Mouse (Mus musculus) liver, embryonic 13.5 days (tissue): ENCODE measurements around the gene Lmo4. TPM values are rescaled to one million over a fixed set of nuclear protein-coding genes. Genes with fewer than 3 reads are reported as not detected.
A peak's percentile ranks its signal among the peaks of the same experiment; 100 is the strongest.

Experiments used
- ATAC-seq: fragments of 200-750 bp; cut with Nextera tagmentation; 2 replicates; pipeline ENCODE4 v1.8.0; 2017; ENCODE audit warnings: low read depth, mild to moderate bottlenecking, moderate number of reproducible peaks, moderate library complexity
- DNase-seq: peaks from one replicate; pipeline ENCODE4 v3.0.0; 2022
- H3K27ac ChIP-seq: fragments of 300-500 bp; sonication (generic); 2 replicates; pipeline ENCODE4 v1.5.1; 2015; ENCODE audit warnings: moderate library complexity, mild to moderate bottlenecking, inconsistent platforms
- H3K27me3 ChIP-seq: fragments of 300-500 bp; sonication (generic); 2 replicates; pipeline ENCODE4 v1.6.1; 2015; ENCODE audit warnings: mild to moderate bottlenecking, inconsistent platforms
- H3K36me3 ChIP-seq: fragments of 300-500 bp; sonication (generic); 2 replicates; pipeline ENCODE4 v1.6.1; 2015; ENCODE audit warnings: mild to moderate bottlenecking, inconsistent platforms
- H3K4me1 ChIP-seq: fragments of 300-500 bp; sonication (generic); replicated peaks from 2 replicates; pipeline ENCODE4 v1.6.1; 2015; ENCODE audit warnings: inconsistent platforms
- H3K4me2 ChIP-seq: fragments of 300-500 bp; sonication (generic); 2 replicates; pipeline ENCODE4 v1.6.1; 2015; ENCODE audit warnings: inconsistent platforms, mild to moderate bottlenecking, moderate library complexity
- H3K4me3 ChIP-seq: fragments of 300-500 bp; sonication (generic); replicated peaks from 2 replicates; pipeline ENCODE4 v1.5.1; 2015; ENCODE audit warnings: mild to moderate bottlenecking, inconsistent platforms
- H3K9ac ChIP-seq: fragments of 300-500 bp; sonication (generic); 2 replicates; pipeline ENCODE4 v1.6.1; 2015; ENCODE audit warnings: mild to moderate bottlenecking, inconsistent platforms
- H3K9me3 ChIP-seq: fragments of 300-500 bp; sonication (generic); replicated peaks from 2 replicates; pipeline ENCODE4 v1.6.1; 2016; ENCODE audit warnings: inconsistent platforms
- WGBS: fragments of 180-500 bp; shearing (Covaris S2); methylation state at CpG from one replicate; pipeline ENCODE4 v1.1.7; 2015; ENCODE audit not compliant: insufficient replicate concordance; 5-methylcytosine and 5-hydroxymethylcytosine counted together
- polyA plus RNA-seq: library from polyadenylated mRNA; unstranded; fragments of >200 nt; fragmentation: Nextera tagmentation; extraction: Ambion mirVana; gene quantifications from 2 replicates; pipeline ENCODE4 v1.2.1, GENCODE M21; 2015

The Lmo4 gene
- polyA plus RNA-seq, 1 experiment from 2014 or later: 16.7 TPM

DNA sequence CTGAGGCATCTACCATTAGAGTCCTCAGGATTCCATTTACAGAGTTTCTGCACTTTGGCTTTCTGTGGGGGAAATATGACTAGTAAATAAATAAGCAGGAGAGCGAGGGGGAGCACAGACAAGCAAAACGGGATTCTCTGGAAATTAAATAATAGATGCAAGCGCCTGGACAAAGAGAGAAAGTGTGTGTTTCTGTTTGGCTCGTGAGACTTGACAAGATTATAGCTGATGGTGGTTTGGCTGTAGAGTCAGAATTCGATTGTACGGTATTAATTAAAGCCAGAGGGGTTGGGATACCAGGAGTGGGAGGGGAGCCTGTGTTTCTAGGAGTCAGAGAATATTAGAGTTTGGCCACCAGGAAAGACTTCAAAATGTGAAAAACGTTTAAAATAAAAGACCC, 24.3 kb upstream of the Lmo4 start:
- DNase-seq (no peak), ATAC-seq (no peak)
- Histone ChIP-seq H3K36me3 (no peaks in the 10 kb centered on the region), H3K4me3 (no peak overlapping the region), H3K27ac (no peak overlapping the region), H3K4me2 (no peak overlapping the region), H3K9me3 (no peaks in the 10 kb centered on the region), H3K4me1 (no peaks in the 10 kb centered on the region), H3K27me3 (no peaks in the 10 kb centered on the region), H3K9ac (no peak overlapping the region)
- WGBS: 61% methylated on average over 7 of the region's 7 CpGs

- H3K4me3 ChIP-seq: no peak overlapping the region
- H3K4me1 ChIP-seq: no peaks in the 10 kb centered on the region
- no peaks in the 10 kb centered on the region for H3K9me3 ChIP-seq
- H3K9ac ChIP-seq: no peak overlapping the region
- WGBS: 55% methylated on average over 9 of the region's 9 CpGs
- no peaks in the 10 kb centered on the region for H3K27me3 ChIP-seq
- H3K36me3 ChIP-seq: no peaks in the 10 kb centered on the region
- ATAC-seq (no peak), DNase-seq (no peak)
- no peak overlapping the region for H3K4me2 ChIP-seq
- no peak overlapping the region for H3K27ac ChIP-seq
Measured at GRCm38 (mm10) chr3:144225456-144226240, 20.6 kb upstream of the Lmo4 start.

DNA sequence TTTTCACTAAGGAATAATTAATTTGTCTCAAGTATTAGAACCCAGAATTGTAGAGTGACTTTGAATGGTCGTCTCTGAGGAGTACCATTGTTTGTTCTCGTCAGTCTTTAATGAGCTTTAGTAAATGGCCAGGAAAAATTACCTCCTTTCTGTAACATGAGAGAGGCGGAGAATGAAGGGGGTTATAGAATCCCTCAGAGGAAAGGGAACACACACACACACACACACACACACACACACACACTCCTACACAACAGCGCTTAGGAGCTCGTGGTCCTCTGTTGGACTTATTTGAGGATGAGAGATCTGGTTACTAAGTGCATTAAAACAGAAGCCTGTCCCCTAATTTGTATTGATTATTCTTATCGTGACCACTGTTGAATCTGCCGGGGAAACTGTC, 19.6 kb upstream of the Lmo4 start:
- H3K4me2 ChIP-seq: no peak overlapping the region
- 65% methylated on average over 7 of the region's 7 CpGs for WGBS
- DNase-seq: no peak

GRCm38 (mm10) chr3:144223377-144224105, 18.5 kb upstream of the Lmo4 start:
- no peak overlapping the region for H3K27ac ChIP-seq
- no peaks in the 10 kb centered on the region for H3K27me3 ChIP-seq
- H3K9me3 ChIP-seq: no peaks in the 10 kb centered on the region
- DNase-seq (no peak), ATAC-seq (no peak)
- no peak overlapping the region for H3K4me2 ChIP-seq
- no peaks in the 10 kb centered on the region for H3K4me1 ChIP-seq
- H3K4me3 ChIP-seq: no peak overlapping the region
- 79% methylated on average over 20 of the region's 20 CpGs for WGBS
- no peak overlapping the region for H3K9ac ChIP-seq
- H3K36me3 ChIP-seq: no peaks in the 10 kb centered on the region

More for the DNA sequence above, 19.6 kb upstream of the Lmo4 start:
- Histone ChIP-seq H3K4me1 (no peaks in the 10 kb centered on the region), H3K27me3 (no peaks in the 10 kb centered on the region), H3K4me3 (no peak overlapping the region), H3K9ac (no peak overlapping the region), H3K27ac (no peak overlapping the region), H3K9me3 (no peaks in the 10 kb centered on the region), H3K36me3 (no peaks in the 10 kb centered on the region)
- ATAC-seq: no peak

GRCm38 (mm10) chr3:144222381-144222780, 17.4 kb upstream of the Lmo4 start:
- no peak for ATAC-seq
- Histone ChIP-seq H3K36me3 (no peaks in the 10 kb centered on the region), H3K4me3 (no peak overlapping the region), H3K27ac (no peak overlapping the region), H3K4me1 (no peaks in the 10 kb centered on the region), H3K9ac (no peak overlapping the region), H3K9me3 (no peaks in the 10 kb centered on the region), H3K27me3 (no peaks in the 10 kb centered on the region), H3K4me2 (no peak overlapping the region)
- 71% methylated on average over 9 of the region's 9 CpGs for WGBS
- DNase-seq: no peak

- H3K9ac ChIP-seq: no peak overlapping the region
- DNase-seq (peak; percentile 36), ATAC-seq (no peak)
- 42% methylated on average over 5 of the region's 5 CpGs for WGBS
- H3K27me3 ChIP-seq: no peaks in the 10 kb centered on the region
- no peaks in the 10 kb centered on the region for H3K36me3 ChIP-seq
- no peak overlapping the region for H3K27ac ChIP-seq
- H3K4me3 ChIP-seq: no peak overlapping the region
- H3K9me3 ChIP-seq: no peaks in the 10 kb centered on the region
- no peak overlapping the region for H3K4me2 ChIP-seq
- peaks cover 29% of the 10 kb centered on the region for H3K4me1 ChIP-seq
Measured at GRCm38 (mm10) chr3:144207498-144207897, 2.5 kb upstream of the Lmo4 start.

DNA sequence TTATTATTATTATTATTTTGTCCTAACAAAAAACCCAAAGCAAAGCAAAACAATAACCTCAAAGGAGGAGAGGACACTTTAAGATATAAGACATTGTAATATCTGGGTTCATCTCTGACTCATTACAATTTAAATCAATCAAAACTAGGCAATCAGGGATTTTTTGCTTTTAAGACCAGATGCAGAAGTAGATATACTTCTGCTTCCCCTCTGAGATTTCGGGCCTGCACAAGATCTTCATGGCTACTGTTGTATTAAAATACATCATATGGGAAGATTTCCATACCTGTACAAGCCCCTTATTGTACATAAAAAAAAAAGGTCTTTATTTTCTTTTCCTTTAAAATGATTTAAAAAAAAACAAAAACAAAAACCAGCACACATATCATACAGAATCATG, 1.9 kb upstream of the Lmo4 start:
- H3K9me3 ChIP-seq: no peaks in the 10 kb centered on the region
- no peak for ATAC-seq
- H3K27ac ChIP-seq: no peak overlapping the region
- H3K27me3 ChIP-seq: no peaks in the 10 kb centered on the region
- no peak overlapping the region for H3K4me2 ChIP-seq
- H3K36me3 ChIP-seq: no peaks in the 10 kb centered on the region
- peaks cover 30% of the 10 kb centered on the region for H3K4me1 ChIP-seq
- WGBS: 73% methylated on average over 1 of the region's 1 CpGs
- no peak overlapping the region for H3K9ac ChIP-seq
- no peak overlapping the region for H3K4me3 ChIP-seq
- no peak for DNase-seq

- Histone ChIP-seq H3K27me3 (no peaks in the 10 kb centered on the region), H3K4me2 (peak overlapping the region; percentile 96), H3K36me3 (no peaks in the 10 kb centered on the region), H3K4me1 (peaks cover 37% of the 10 kb centered on the region), H3K9me3 (no peaks in the 10 kb centered on the region), H3K27ac (peak overlapping the region; percentile 88; the same call in 1 of the 2 replicates), H3K9ac (peak overlapping the region; percentile 84; the same call in 1 of the 2 replicates), H3K4me3 (peak overlapping the region; percentile 78)
- DNase-seq: no peak
- 26% methylated on average over 3 of the region's 3 CpGs for WGBS
- no peak for ATAC-seq
Measured at GRCm38 (mm10) chr3:144206261-144206660, 1.2 kb upstream of the Lmo4 start.

DNA sequence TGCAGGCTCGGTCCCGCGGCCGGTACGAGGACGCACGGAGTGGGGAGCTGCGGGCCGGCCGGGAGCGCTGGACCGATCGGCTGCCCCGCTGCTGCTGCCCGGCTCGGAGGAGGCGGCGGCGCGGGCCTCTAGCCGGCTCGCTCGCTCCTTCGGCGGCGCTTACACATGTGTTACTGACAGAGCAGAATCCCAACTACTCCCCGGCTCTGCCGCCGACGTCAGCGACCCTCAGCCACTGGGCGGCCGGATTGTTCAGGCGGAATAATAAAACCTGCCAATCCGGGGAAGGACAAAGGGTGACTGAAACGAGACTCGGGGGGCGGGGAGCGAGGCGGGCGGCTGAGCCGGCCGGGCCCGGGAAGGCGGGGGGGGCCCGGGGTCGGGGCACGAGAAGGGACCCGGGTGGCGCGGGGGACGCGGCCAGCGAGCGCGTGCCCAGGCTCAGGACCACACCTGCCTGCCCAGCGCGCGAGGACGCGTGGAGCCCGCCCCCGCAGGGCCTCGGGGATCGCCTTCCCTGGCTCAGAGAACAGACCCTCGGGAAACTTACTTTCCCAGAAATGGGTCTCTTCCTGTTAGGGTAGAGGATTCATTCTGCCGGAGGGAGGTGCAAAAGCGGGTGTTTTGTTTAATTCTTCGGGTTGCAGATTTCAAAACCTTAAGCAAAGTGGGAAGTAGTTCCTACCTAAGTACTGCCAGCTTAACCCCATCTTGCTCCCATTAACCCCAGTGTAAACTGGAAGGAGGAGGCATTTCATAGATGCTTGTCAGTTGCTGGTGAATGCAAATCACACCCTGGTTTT, 532 bp upstream of the Lmo4 start:
- H3K9ac ChIP-seq: peak overlapping the region; percentile 84
- H3K9me3 ChIP-seq: no peaks in the 10 kb centered on the region
- peak; percentile 81 for DNase-seq
- H3K36me3 ChIP-seq: no peaks in the 10 kb centered on the region
- peak overlapping the region; percentile 88 for H3K27ac ChIP-seq
- no peaks in the 10 kb centered on the region for H3K27me3 ChIP-seq
- peak overlapping the region; percentile 78 for H3K4me3 ChIP-seq
- peak overlapping the region; percentile 96 for H3K4me2 ChIP-seq
- under 1% methylated on average over 66 of the region's 69 CpGs for WGBS
- peaks cover 44% of the 10 kb centered on the region for H3K4me1 ChIP-seq
- peak; percentile 77 for ATAC-seq

- Histone ChIP-seq H3K4me2 (peak overlapping the region; percentile 96), H3K4me1 (peaks cover 60% of the 10 kb centered on the region), H3K9ac (peak overlapping the region; percentile 84), H3K27ac (peak overlapping the region; percentile 88), H3K27me3 (no peaks in the 10 kb centered on the region), H3K9me3 (no peaks in the 10 kb centered on the region), H3K4me3 (peak overlapping the region; percentile 78), H3K36me3 (no peaks in the 10 kb centered on the region)
- ATAC-seq (no peak), DNase-seq (no peak)
- WGBS: 0% methylated on average over 5 of the region's 5 CpGs
Measured at GRCm38 (mm10) chr3:144203988-144204412, 1.0 kb downstream of the Lmo4 start.
